Mouse (Mus musculus): ENCODE data around the gene Gm20721. TPM values are rescaled to one million over a fixed set of nuclear protein-coding genes. Genes with fewer than 3 reads are reported as not detected.

Gm20721 gene
- total and polyA plus RNA-seq, 3 experiments = 55.7 to 363 TPM; not detected in 1

- Histone ChIP-seq H3K4me2 (ENCODE audit: insufficient read depth, low read depth, poor library complexity, severe bottlenecking) (no peak overlapping the region), H3K27me3 (replicated peaks) (no peaks in the 10 kb centered on the region), H3K36me3 (replicated peaks in 1 of 2; ENCODE audit: control insufficient read depth in 1 of 2, insufficient read depth in 1 of 2, low read length in 1 of 2) (no peaks in the 10 kb centered on the region), H3K27ac (ENCODE audit: insufficient read depth, low read depth) (no peak overlapping the region), H3K4me3 (replicated peaks in 1 of 3; ENCODE audit: low read depth in 2 of 3, low read length in 2 of 3, poor library complexity in 1 of 3) (no peak overlapping the region), H3K9me3 (replicated peaks; ENCODE audit: low read length) (no peaks in the 10 kb centered on the region), H3K9ac (ENCODE audit: insufficient read depth, low read depth) (no peak overlapping the region), H3K4me1 (ENCODE audit: control insufficient read depth in 1 of 2, insufficient read depth in 2 of 2) (no peaks in the 10 kb centered on the region), H3K79me2 (replicated peaks; ENCODE audit: control insufficient read depth, extremely low read depth, insufficient read depth, poor library complexity, severe bottlenecking) (no peaks in the 10 kb centered on the region)
- in situ Hi-C loops (cut with MboI; ENCODE audit: low pct_ligation_motif_present, low pct_unique_long_range_greater_than_20kb, low sequenced_read_pairs) (loop anchor here (5.0 kb wide), 1 partner anchor 38 kb away; no protein-coding TSS in a partner anchor), dilution Hi-C loops (cut with MboI; ENCODE audit: extremely low pct_ligation_motif_present, extremely low pct_unique_long_range_greater_than_20kb, low sequenced_read_pairs) (no loop called here)
- no peak for DNase-seq (ENCODE audit: extremely low read depth)
- TF ChIP-seq ZKSCAN1 (IDR thresholded peaks at IDR 0.05; ENCODE audit: borderline replicate concordance, low read depth, low read length) (no peak), POLR2A (IDR thresholded peaks at IDR 0.05; ENCODE audit: low read depth, low read length) (no peak), MAZ (IDR thresholded peaks at IDR 0.05; ENCODE audit: low read depth, low read length) (no peak), E2F4 (IDR thresholded peaks at IDR 0.05; ENCODE audit: insufficient replicate concordance, low read depth, low read length) (no peak), RAD21 (IDR thresholded peaks at IDR 0.05; ENCODE audit: low read depth, low read length) (no peak), ZMIZ1 (IDR thresholded peaks at IDR 0.05; ENCODE audit: low read depth, low read length) (no peak), RCOR1 (conservative IDR thresholded peaks at IDR 0.05; ENCODE audit: low read depth, low read length) (no peak), CHD2 (IDR thresholded peaks at IDR 0.05; ENCODE audit: low read length) (no peak), KAT2A (IDR thresholded peaks at IDR 0.05; ENCODE audit: insufficient replicate concordance, low read length) (no peak), ZC3H11A (IDR thresholded peaks at IDR 0.05; ENCODE audit: low read depth, low read length) (no peak), NRF1 (IDR thresholded peaks at IDR 0.05; ENCODE audit: low read depth, low read length) (no peak), JUN (IDR thresholded peaks at IDR 0.05; ENCODE audit: insufficient read depth, low read depth, low read length) (no peak), UBTF (IDR thresholded peaks at IDR 0.05; ENCODE audit: low read depth, low read length) (no peak), ELF1 (IDR thresholded peaks at IDR 0.05; ENCODE audit: low read depth, low read length) (no peak), IRF4 (IDR thresholded peaks at IDR 0.05; ENCODE audit: low read depth, low read length) (no peak), MXI1 (IDR thresholded peaks at IDR 0.05; ENCODE audit: low read depth, low read length) (no peak), JUND (conservative IDR thresholded peaks at IDR 0.05; ENCODE audit: low read depth, low read length) (no peak), NELFE (IDR thresholded peaks at IDR 0.05; ENCODE audit: low read depth, low read length) (no peak)
Observed at GRCm38 (mm10) chr2:174359656-174360055, 13.1 kb upstream of the Gm20721 start.

- dilution Hi-C loops (cut with MboI; ENCODE audit: extremely low pct_ligation_motif_present, extremely low pct_unique_long_range_greater_than_20kb, low sequenced_read_pairs) (no loop called here), in situ Hi-C loops (cut with MboI; ENCODE audit: low pct_ligation_motif_present, low pct_unique_long_range_greater_than_20kb, low sequenced_read_pairs) (loop anchor here (5.0 kb wide), 1 partner anchor 39 kb away; no protein-coding TSS in a partner anchor)
- H3K4me1 ChIP-seq (ENCODE audit: control insufficient read depth in 1 of 2, insufficient read depth in 2 of 2) = no peaks in the 10 kb centered on the region
- no peaks in the 10 kb centered on the region for H3K27me3 ChIP-seq (replicated peaks)
- H3K9ac ChIP-seq (ENCODE audit: insufficient read depth, low read depth) = no peak overlapping the region
- no peak overlapping the region for H3K4me3 ChIP-seq (replicated peaks in 1 of 3; ENCODE audit: low read depth in 2 of 3, low read length in 2 of 3, poor library complexity in 1 of 3)
- H3K4me2 ChIP-seq (ENCODE audit: insufficient read depth, low read depth, poor library complexity, severe bottlenecking) = no peak overlapping the region
- no peaks in the 10 kb centered on the region for H3K36me3 ChIP-seq (replicated peaks in 1 of 2; ENCODE audit: control insufficient read depth in 1 of 2, insufficient read depth in 1 of 2, low read length in 1 of 2)
- TF ChIP-seq MAZ (IDR thresholded peaks at IDR 0.05; ENCODE audit: low read depth, low read length) (no peak), RCOR1 (conservative IDR thresholded peaks at IDR 0.05; ENCODE audit: low read depth, low read length) (no peak)
- no peak overlapping the region for H3K27ac ChIP-seq (ENCODE audit: insufficient read depth, low read depth)
- H3K79me2 ChIP-seq (replicated peaks; ENCODE audit: control insufficient read depth, extremely low read depth, insufficient read depth, poor library complexity, severe bottlenecking) = no peaks in the 10 kb centered on the region
- DNase-seq (ENCODE audit: extremely low read depth) = no peak
- no peaks in the 10 kb centered on the region for H3K9me3 ChIP-seq (replicated peaks; ENCODE audit: low read length)
Observed at GRCm38 (mm10) chr2:174358516-174358915, 12.0 kb upstream of the Gm20721 start.
